Mouse (Mus musculus) thymus, postnatal 0 days (tissue): ENCODE measurements around the gene Tnfsf10. TPM values are rescaled to one million over a fixed set of nuclear protein-coding genes. Genes with fewer than 3 reads are reported as not detected.
"Not testable (repeated sequence)": the region's sequence is repeated elsewhere in the genome, so short reads cannot be mapped to it uniquely, and the experiment has no call there.

Experiments
- DNase-seq: peaks from one replicate; pipeline ENCODE4 v3.0.0-alpha.2; 2015; ENCODE audit warnings: low spot score
- polyA plus RNA-seq: library from polyadenylated mRNA; unstranded; fragments of >200 nt; fragmentation: Nextera tagmentation; extraction: Ambion mirVana; gene quantifications from 2 replicates; pipeline ENCODE4 v1.2.1, GENCODE M21; 2015

Gene Tnfsf10
- polyA plus RNA-seq = 2.8 TPM in 2 replicates

GRCm38 (mm10) chr3:27316559-27317287, at the start of gene Tnfsf10:
Gene Tnfsf10 (plus strand): TSS chr3:27317028.
- DNase-seq = peak; percentile 81

- DNase-seq = no peak
Measured at GRCm38 (mm10) chr3:27267327-27267726, 49.5 kb upstream of the Tnfsf10 start.

DNA sequence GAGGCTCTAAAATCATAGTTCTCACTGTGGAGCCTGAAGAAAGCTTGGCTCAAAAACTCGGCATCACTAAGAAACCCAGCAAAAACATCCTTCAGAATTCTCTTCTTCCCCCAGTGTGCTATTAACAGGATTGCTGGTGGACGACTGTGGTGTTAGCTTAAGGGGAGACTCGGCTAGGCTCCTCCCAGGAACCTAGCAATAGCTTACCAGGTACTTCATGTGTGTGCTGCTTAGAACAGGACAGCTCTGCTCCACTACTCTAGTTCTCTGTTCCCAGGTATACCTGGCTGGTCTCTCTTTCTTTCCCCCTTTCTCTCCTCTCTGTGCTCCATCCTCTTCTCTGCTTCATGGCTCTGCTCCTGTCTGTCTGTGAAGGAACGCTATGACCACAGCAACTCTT, 48.9 kb upstream of the Tnfsf10 start:
- no peak for DNase-seq

- DNase-seq = no peak
Measured at GRCm38 (mm10) chr3:27269151-27269550, 47.7 kb upstream of the Tnfsf10 start.

DNA sequence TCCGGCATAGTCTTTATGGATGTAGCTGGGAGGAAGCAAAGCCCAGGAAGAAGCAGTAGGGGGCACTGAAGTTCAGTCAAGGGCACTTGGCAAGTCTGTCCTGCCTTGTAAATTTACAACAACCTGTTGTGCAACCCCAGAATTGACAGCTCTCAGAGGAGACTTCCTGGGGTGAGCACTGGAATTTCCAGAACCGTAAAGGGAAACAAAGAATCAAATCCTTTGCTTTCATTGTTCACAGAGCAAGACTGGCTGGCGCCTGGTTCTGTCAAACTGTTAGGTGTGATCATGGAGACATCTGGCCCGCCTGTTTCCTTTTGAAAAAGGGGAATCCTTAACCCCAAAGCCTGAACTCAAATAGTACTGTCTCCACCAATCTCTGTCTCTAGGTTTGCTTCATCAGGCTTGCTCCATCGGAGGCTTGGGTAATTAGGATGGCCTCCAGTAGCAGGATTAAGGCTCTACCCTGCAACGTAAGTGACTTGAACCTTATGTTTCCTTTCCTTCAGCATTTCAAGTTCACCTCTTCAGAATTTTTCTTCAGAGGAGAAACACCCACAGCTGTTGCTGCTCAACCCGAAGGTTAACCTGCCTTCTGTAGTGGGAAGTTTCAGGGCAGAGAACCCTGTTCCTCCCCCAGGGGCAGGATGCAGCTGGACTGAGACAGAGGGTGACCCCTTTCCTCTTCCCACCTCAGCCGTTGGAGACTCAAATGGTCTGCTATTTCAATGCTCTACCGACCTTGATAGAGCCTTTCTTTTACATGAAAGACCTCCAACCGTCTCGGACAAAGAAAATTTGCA, 46.5 kb upstream of the Tnfsf10 start:
- DNase-seq = peak; percentile 65

DNA sequence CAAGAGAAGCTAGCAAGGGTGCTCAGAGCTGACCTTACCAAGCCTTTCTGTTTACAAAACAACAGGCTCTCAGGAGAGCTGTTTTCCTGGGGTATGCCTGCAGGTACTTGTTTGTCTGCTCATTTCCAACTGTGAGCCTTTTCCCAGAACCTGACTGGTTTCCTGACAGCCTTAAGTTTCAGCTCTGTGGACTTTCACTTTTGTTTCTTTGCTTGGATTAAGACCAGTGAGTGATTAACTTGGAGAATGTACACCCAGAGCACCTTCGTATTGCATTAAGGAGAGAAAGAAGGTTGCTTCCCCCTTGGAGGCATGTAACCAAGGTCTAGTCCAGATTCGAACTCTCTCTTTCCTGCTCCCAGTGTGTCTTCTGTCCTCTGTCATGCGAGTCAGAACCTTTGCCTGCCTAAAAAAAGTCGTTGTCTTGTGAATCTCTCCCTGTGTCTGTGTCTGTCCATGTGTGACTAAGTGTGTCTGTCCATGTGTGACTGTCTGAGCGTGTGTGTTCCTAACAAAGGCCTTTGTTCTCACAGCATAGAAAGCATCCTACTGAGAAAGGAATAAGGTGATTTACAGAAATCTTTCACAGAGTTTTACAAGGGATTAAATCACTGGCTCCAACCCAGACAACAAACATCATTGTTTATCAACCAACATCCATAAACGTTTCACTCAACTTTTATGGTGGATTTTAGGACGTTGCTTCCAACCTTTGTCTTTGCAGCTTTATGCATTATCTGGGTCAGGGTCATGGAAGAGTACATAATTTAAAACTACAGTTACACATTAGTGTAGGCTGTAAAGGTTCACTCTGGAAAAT, 43.7 kb upstream of the Tnfsf10 start:
- DNase-seq = no peak

- DNase-seq = not testable (repeated sequence)
Measured at GRCm38 (mm10) chr3:27279286-27279925, 37.4 kb upstream of the Tnfsf10 start.

DNA sequence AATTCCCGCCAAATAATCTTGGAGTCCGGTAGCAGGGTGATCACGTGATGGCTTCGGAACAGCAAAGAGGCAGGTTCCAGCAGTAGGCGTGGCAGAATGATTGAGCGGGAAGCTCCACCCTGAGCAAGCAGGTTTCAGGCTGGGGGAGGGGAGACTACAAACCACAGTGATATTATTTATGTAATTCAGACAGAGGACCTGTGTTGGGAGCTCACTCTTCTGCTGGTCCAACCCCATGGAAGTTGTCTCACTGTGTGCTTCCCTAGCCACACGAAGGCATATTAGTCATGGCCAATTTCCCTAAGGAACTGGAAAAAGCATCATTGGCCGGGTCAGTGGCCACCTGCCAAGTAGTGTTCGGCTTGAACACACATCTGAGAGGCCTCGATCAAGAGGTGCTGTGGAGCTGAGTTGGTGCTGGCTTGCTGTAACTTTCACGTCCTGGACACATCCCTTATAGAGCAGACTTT, 36.5 kb upstream of the Tnfsf10 start:
- peak; percentile 26 for DNase-seq

DNA sequence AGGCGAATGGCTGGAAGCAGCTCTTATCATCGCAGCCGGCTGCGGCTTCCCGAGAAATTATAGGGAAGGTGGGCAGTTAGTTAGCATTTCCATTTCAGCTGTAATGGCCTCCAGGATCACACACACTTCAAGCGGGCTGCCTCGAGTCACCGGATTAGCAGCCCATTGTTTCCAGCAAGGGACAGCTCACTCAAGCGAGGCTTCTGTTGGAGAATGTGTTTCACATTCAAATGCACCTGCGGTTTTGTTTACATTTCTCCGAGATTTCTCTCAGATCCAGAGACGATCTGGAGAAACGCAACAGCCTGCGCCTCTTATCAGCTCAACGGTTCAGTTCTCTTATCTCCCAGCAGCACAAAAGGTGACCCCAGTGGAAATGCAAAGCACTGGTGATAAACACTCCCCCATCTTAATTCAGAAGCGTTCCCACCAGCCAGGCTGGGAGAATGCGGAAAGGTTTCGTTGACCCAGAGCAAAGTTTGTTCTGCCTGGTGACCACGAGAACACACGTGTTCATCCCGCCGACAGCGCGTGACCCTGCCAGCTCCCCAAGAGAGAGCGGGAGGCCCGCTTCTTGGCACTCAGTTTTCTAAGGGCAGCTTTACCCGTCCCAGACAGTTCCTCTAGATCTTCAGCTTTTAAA, 33.6 kb upstream of the Tnfsf10 start:
- no peak for DNase-seq

- no peak for DNase-seq
Measured at GRCm38 (mm10) chr3:27283796-27284195, 33.0 kb upstream of the Tnfsf10 start.

DNA sequence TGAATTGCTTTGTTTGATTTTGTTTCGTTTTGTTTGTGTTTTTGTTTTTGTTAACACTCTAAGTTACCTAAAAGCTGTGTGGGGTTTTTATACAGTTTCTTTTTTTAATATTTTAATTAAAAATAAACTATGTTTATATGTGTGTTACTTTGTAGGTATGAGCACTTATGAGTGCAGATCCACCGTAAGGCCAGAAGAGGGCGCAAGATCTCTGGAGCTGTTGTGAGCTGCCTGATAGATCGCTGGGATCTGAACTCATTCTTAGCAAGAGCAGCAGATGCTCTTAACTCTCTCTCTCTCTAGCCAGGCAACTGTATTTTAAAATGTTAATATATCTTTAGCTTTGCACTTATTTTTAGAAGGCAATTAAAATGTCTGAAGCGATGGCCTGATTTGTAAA, 32.6 kb upstream of the Tnfsf10 start:
- no peak for DNase-seq

- DNase-seq = peak; percentile 12
Measured at GRCm38 (mm10) chr3:27285072-27285471, 31.8 kb upstream of the Tnfsf10 start.

- no peak for DNase-seq
Measured at GRCm38 (mm10) chr3:27288301-27288700, 28.5 kb upstream of the Tnfsf10 start.

DNA sequence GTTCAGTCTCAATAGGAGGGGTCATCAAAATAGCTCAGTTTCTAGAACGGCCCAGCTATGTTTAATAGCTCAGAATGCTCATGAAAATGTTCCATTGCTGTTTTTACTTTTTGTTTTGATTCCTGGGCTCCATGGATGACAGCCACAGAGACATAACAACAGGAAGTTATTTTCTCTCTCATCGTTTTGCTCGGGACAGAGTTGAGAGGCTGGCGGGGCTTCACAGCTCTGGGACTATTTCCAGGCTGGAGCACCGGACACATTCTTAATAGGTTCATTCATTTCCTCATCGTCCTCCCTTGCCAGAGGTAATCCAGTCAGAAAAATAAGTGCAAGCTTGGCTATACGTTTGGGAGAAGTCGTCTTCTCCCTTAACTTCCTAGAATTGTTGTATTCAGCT, 27.9 kb upstream of the Tnfsf10 start:
- no peak for DNase-seq

DNA sequence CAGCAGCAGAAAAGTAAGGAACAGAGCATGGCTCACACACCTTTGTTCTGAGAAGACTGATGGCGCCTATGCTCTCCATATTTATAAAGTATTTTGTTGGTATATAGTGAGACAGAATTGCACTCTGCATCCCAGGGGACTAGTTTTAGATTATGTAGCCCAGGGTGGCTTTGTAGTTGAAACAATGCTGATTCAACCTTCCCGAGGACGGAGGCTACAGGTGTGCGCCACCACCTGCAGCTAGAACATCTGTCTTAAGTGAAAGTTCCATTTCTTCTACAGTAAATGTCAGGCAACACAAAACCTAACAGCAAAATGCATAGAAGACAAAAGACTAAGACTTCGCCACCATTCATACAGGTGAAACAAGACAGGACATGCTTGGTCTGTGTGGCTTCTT, 26.5 kb upstream of the Tnfsf10 start:
- no peak for DNase-seq

- not testable (repeated sequence) for DNase-seq
Measured at GRCm38 (mm10) chr3:27290945-27291344, 25.9 kb upstream of the Tnfsf10 start.

DNA sequence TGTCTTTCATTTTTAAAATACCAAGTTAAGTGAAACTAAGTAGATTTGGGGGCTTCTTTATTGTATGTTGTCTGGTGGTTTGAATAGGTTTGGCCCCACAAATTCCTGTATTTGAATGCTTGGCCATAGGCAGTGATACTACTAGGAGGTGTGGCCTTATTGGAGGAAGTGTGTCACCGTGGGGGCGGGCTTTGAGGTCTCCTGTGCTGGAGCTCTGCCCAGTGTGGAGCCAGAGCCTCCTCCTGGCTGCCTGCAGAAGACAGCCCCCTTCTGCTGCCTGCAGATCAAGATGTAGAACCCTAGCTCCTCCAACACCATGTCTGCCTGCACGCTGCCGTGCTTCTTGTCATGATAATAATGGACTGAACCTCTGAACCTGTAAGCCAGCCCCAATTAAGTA, 25.4 kb upstream of the Tnfsf10 start:
- DNase-seq = not testable (repeated sequence)

GRCm38 (mm10) chr3:27293645-27294385, 23.0 kb upstream of the Tnfsf10 start:
- no peak for DNase-seq

- no peak for DNase-seq
Measured at GRCm38 (mm10) chr3:27300451-27300850, 16.4 kb upstream of the Tnfsf10 start.
